Mouse (Mus musculus): ENCODE measurements at regions not wholly inside any gene's neighbourhood (a gene's known extent, or its start where the extent isn't known, plus 50 kb on each side); places are given as distances from the start of the nearest gene placed in this dataset.

DNA sequence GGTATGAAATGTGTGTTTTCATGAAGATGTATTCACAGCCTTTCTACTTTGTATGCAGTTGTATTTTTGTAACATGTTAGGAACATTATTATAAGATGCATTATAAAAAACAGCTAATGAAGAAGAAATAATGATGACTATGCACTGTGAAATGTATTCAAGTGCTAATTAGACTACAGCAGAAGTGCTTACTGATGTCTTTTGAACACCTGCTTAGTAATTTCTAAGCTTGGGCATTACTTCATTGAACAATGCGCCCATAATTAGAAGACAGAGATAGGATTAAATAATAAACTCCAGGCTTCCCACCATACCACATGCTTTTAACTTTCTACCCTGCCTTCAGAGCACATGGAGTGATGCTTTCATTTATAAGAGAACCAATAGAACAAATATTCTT, 470.8 kb downstream of the Cntn3 start:
- no peaks in the 10 kb centered on the region for H3K36me3 ChIP-seq (replicated peaks)
- H3K4me3 ChIP-seq (replicated peaks): no peak overlapping the region
- 58% methylated on average over 1 of the region's 1 CpGs for WGBS
- H3K4me2 ChIP-seq: no peak overlapping the region
- no peaks in the 10 kb centered on the region for H3K27me3 ChIP-seq
- no peak overlapping the region for H3K9ac ChIP-seq
- no peaks in the 10 kb centered on the region for H3K4me1 ChIP-seq
- H3K9me3 ChIP-seq: no peaks in the 10 kb centered on the region
- peak; percentile 60; the same call in 1 of the 2 replicates for ATAC-seq (ENCODE audit: low FRiP score)
- no peak overlapping the region for H3K27ac ChIP-seq

Data from forebrain, embryonic 12.5 days (tissue).